Mouse (Mus musculus) right cerebral cortex, postnatal 25 days (tissue): ENCODE measurements around the gene Arhgap31.
A peak's percentile ranks its signal among the peaks of the same experiment; 100 is the strongest.

Experiments
- DNase-seq: peaks from one replicate; pipeline ENCODE4 v3.0.0; 2022

The Arhgap31 gene

DNA sequence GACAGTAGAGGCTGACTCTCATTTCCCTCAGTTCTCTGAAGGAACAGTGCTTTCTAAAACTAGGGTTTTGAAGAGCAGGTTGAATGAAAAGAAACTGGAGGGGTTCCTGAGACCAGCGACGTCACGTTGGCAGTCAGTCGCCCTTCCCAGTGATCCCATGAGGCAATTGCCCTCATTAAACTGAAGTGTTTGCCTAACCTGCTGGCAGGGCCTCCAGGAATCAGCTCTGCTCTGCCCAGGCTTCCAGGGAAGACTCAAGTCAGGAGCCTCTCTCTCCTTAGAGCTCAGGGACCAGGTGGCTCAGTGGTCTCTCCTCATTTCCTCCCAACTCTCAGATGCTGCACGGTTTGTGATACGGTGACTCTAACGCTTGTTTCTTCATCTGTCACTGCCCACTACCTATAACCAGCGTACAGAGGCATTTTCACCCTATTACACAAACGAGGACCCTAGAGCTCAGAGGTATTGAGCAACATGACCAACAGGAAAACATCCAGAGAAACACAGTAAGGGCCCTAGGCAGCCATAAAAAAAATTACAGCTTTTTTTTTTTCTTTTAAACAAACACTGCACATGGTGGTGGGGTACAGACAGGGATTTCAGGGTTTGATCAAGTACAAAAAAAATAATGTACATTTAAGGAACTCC, 64.2 kb downstream of the Arhgap31 start:
- DNase-seq: no peak

DNA sequence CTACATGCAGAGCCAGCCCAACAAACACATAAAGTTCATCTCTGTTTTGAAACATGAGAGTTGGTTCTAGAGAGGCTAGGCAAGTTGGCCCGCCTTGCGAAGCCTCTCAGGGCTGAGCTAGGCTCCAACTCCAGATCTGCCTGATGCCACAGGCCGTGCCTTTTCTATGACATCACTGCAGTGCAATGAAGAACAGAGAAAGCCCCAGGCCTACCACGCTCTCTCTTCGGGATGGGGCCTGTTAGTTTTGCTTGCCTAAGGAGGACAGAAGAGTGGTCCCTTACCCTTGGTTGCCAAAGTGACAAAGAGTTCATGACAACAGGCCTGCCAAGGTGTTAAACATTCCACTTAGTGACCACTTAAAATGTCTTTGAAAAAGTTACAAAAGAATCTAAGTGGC, 64.9 kb downstream of the Arhgap31 start:
- no peak for DNase-seq

DNA sequence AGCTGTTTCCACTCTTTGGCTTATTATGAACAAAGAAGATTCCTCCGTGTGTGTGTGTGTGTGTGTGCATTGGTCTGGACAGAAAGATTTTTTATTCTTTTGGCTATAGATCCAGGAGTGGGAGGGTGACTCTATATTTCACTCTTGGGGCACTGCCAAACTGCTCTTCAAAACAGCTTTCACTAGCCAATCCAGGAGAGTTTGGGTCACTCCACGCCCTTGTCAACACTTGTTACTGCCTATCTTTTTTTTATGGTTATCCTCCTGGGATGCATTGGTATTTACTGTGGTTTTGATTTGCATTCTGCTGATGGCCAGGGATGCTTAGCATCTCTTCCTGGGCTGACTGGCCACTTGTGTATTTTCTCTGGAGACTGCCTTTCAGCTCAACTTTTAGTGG, 68.6 kb downstream of the Arhgap31 start:
- no peak for DNase-seq

DNA sequence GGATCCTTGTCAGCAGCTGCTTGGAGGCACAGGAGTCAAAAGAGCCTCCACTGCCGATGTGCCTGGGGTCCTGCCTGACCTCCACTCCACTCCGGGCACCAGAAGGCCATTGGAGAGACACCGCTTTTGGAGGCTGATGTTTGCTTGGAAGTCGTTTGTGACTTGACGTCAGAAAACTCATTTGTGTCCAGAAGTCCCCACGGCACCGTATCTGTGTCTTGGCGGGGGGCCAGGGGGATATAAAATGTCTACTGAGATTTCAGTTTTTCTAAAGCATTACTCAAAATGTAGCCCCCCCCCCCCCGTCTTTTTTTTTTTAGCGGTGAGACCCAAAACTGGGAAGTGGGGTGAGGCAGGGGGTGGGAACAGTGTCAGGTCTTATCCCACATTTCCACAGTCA, 76.0 kb downstream of the Arhgap31 start:
- no peak for DNase-seq

DNA sequence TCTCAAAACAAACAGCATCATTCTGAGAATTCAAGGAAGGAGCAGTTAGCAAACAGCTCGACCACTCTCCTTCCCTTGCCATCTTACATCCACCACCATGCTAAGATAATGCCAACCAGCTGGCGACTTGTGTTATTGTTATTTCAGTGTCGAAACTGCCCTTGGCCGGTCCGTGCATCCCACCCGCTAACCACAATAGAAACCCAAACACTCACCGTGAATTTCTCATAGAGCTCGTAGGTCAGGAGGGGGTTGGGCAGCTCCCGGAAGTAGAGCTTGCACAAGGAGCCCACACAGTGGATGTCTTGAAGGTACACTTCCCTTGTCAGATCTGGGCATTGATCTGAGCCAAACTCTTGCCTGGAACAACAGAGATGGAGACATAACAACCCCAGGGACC, 76.4 kb downstream of the Arhgap31 start:
- no peak for DNase-seq

DNA sequence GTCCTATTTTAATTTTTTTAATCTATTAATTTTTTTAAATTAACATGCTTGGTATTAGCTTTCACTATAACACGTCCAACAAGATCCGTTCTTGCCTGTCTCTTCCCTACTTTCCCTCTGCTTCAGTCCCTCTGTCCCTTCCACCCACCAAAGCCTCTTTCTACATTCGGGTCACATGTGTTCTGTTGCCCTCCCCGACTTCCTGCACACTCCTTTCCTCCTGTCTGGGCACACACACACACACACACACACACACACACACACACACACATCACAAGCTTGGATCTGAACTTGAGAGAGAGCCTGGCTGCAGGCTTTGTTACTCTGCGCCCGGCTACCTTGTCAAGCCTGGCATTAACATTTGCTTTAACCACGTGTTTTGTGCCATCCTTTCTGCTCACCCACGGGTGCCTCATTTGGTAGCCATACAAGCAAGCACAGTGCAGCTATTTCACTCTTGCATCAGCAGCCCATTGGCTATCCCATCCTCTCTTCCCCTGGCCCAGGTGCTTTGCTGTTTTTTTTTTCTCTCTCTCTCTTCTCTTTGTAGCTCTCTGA, 77.2 kb downstream of the Arhgap31 start:
- DNase-seq: no peak

DNA sequence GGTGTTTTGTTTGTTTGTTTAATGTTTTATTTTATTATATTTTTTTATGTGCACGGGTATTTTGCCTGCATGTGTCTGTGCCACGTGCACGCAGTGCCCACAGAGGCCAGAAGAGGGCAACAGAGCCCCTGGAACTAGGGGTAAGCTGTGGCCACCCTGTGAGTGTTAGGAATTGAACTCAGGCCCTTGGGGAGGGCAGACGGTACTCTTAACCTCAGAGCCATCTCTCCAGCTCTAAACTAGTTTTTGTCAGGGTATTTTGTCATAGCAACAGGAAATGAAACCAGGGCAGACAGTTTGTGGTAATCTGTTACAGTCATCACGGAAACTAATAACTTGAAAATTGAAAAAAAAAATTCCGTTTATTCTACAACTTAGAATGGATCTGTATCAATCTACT, 80.9 kb downstream of the Arhgap31 start:
- DNase-seq: peak; percentile 36

DNA sequence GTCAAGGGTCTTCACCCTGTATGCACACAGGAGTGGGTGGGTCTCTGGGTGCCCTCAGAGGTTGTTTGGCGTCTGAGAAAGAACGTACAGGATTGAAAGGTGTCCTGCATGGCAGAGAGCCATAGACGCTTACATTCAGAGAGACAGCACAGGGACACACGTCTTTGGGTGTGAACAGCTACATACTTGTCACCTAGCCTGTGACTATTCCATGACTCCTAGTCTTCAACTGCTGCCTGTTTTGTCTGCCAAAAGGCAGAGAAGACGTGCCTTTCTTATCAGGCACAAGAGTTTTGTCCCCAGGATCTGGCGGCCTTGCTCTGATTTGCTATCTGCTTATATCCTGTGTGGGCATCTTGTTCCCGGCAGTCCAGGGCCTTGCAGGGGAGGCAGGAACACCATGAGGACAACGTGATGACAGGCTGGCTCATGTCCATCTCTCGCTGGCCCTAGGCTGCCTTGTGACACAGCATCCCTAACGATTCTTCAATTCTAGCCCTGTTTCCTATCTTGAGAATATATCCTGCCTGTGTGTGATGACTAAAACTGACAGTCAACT, 87.2 kb downstream of the Arhgap31 start:
- DNase-seq: no peak

DNA sequence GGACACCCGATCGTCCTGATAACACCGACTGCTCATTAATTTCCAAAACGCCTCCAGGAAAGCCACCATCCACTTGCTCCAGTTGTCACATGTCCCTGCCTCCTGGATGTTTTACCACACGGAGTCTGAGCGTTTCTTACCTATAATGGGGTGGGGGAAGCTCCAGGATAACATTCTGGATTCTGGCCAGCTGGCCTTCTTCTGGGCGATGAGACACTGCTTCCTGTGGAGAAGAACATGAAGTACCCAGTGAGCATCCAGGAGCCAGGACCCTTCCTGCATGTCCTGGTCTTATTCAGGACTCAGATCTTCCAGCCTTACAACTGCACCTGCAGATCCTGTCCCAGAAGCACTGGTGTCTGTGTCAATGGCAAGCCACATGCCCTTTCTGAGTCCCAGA, 87.7 kb downstream of the Arhgap31 start:
- DNase-seq: no peak

DNA sequence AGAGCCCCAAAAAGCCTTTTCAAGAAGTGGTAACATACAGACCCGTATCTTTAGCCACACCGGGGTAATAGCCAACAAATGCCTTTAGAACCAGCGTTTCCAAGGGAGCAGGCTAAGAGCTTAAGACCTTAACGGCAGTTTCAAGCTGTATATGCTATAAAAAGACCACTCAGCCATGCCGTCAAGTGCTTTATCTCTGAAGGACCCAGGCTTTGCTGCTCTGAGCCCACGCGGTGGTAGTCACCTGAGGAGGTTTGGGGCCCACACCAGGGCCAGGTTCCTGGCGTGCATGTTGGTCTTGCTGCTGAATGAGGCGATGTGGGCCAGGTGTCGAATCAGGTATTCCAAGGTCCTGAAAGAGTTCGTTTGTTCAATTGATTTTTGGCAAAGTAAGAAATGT, 88.8 kb downstream of the Arhgap31 start:
- DNase-seq: no peak

DNA sequence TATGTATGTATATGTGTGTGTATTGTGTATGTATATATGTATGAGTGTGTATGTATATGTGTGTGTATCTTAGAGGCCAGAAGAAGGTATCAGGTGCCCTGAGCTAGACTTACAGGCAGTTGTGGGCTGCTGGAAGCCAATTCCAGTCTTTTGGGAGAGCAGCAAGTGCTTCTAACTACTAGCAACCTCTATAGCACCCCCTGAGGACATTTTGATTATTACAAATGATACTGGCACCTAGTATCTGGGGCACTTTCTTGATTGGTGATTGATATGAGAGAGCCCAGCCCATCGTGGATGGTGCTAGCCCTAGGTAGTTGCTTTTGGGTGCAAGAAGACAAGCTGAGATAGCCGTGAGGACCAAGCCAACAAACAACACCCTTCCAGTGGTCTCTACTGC, 90.8 kb downstream of the Arhgap31 start:
- no peak for DNase-seq

DNA sequence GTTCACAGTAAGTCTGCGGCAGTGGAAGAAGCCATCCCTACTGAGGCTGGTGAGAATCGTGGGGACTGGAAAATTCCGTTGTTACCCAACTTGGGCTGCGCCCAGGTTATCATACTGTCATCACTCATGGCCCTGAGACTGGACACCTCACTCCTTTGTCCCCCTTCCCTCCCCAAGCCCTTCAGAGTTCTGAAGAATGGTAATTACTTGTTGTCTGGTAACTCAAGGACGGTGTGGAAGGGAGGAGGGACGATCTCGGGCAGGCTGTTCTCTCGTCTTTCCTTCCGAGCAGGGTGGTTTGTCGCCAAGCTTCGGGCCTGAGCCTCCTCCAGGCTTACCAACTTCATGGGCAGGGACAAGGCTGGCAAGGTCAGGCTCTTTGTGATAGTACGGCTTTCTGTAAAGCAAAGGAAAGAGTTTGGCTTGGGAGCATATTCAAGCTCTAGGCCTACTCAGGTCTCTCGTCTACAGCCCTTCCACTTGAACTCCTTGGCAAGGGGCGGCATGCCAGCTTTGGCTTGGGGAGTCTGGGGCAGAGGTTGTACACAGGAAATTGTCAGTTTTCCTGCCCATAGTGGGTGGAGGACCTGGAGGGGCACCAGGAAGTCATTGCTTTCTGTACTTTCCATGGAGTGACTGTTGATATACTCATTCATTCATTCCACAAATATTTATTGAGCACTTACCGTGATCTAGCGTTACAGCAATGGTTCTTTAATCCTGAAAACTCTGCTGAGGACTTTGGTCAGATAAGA, 92.2 kb downstream of the Arhgap31 start:
- DNase-seq: no peak

DNA sequence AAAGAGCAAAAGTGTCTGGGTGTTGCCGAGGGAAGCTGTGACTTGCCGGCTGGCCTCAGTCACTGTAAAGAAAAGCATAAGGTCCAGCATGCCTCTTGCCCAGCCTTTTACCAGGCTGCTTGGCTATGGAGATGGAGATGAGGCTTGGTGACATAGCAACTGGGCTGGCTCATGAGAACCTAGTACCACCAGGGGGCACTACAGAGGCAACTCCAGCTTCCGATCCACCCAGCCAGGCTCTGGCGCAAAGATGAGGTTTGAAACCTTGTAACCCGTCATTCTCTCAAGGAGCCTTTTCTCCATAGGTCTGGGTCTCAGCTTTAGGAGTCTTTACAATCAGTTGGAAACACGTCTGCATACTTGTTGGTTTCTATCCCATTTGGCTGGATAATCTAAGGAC, 94.0 kb downstream of the Arhgap31 start:
- DNase-seq: peak; percentile 64

DNA sequence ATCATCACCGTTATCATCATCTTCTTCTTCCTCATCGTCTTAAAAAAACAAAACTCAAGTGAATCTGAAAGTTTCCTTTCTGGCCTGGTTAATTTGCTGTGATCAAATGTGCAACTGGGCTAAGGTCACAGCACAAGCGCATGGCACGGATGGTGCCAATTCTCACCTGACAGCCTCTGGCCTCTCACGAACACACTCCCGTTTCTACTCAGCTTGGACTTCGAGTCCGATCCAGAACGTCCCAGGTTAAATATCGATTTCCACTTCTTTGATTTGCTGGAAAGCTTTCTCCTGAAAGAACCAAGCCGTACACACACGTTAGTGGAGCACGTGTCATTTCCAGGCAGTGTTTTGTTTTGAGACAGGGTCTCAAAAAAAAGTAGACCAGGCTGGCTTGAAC, 95.1 kb downstream of the Arhgap31 start:
- DNase-seq: no peak

DNA sequence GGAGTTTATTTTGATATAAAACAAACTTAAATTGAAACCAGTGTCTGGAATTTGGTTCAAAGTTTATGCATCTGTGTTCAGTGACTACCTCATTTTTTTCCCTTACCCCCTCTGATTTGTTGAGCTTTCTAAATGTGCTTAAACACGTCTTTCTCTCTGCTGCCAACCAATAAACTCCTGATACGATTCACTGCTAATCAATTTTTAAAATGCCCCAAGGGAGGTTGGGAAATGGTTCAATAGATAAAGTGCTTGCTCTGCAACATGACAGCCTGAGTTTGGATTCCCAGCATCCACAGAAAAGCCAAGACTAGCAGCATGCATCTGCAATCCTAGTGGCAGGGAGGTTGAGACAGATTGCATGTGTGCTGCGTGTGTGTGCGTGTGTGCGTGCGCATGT, 99.4 kb downstream of the Arhgap31 start:
- DNase-seq: no peak

DNA sequence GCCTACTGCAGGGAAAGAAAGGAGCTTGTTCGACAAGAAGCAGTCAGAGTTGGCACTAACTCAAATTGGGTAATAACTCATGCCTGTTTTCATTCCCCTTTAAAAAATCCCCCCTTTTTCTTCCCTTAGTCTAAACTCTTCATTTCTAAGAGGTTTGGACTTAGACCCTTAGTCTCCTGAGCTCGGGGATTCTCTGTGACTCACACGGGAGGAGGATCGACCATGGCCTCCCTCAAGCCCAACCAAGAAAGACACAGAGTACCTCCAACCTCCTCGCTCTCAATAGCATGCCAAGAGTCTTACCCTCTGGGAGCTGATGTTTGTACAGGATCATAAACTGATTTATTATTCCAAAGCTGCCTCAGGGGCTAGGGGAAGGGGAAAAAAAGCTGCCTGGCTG, 100.4 kb downstream of the Arhgap31 start:
- no peak for DNase-seq

DNA sequence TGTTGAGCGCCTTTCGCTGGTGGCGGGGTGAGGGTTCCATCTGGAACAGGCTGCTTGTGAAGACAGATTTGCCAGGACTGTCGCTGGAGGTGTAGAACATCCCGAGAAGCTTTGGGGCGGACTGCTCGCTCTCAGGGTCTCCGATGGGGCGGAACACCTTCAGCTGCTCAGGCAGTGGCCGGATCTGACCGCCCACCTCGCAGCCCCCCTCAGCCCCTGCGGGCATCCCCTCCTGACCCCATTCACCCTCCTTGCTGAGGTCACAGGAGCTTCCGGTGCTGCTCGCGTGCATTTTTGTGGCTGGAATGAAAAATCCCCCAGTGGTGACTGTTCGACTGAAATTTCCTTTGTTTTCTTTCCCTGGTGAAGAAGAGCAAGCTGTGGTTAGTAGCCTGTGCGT, 104.0 kb downstream of the Arhgap31 start:
- DNase-seq: no peak

DNA sequence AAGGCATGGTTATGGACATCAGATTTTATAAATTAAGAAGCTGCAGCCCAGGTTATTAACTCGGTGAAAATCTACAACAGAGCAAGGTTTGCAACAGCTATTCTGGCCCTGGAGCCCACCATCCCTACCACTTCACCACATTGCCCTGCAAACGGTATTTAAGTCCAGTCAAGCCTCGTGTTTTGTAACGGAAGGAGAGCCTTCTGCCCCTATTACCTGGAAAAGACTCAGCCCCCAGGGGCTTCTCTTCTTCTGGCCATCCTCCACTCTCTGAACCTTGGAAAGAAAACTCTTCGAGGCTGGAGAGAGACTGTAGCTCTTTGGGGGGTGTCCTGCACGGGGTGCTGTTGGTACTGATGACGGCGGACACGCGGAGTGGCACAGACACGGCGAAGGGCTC, 104.4 kb downstream of the Arhgap31 start:
- no peak for DNase-seq

DNA sequence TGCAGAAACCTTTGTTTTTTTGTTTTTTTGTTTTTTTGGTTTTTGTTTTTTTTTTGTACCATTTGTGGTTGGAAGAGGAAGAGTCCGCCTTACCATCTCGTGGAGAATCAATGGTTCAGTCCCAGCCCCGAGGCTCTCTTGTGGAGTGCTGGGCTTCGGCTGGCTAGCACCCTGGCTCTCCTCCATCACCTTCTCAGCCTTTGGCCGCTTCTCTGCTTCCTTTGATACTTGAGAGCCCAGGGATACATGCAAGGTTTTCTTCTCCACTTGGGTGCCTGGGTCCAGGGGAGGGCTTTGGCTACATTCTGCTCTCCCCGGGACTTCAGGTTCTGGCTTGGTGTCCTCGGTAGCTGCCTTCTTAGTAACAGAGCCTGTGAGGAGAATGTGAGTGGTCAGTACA, 106.6 kb downstream of the Arhgap31 start:
- DNase-seq: no peak

DNA sequence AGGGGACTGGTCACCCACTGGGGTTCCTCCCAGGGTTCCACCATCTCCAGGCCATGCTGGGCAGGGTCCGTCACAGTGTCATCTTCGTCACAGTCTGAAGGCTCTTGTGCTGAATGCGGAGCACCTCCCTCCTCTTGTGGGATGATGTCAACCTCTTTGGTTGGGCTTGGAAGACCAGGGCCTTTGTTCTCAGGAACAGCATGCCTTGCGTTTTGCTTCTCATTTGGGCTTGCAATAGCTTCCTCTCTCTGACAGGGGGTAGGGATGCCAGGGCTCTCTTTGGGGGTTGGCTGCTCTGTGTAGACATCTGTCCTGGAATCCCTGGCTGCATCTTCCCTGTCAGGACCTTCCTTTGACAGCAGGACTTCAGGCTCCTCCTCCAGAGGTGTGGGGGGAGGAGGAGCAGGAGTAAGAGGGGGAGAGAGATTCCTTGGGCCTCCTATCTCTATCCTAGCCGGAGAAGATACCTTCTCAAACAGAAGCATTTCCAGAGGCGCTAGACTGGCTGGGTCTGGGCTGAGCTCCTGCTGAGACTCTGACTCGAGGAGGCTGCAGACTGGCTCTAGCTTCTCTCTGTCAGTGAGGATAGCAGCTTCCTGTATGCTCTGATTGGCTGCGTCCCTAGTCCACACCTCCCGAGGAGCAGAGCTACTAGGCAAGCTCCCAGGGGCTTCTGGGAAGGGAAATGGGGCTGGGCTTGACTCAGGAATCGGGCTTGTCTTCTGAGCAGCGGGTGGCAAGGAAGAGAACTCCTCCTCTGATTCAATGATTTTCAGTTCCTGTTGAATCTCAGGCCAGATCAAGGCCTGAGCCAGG, 109.9 kb downstream of the Arhgap31 start:
- peak; percentile 15 for DNase-seq

DNA sequence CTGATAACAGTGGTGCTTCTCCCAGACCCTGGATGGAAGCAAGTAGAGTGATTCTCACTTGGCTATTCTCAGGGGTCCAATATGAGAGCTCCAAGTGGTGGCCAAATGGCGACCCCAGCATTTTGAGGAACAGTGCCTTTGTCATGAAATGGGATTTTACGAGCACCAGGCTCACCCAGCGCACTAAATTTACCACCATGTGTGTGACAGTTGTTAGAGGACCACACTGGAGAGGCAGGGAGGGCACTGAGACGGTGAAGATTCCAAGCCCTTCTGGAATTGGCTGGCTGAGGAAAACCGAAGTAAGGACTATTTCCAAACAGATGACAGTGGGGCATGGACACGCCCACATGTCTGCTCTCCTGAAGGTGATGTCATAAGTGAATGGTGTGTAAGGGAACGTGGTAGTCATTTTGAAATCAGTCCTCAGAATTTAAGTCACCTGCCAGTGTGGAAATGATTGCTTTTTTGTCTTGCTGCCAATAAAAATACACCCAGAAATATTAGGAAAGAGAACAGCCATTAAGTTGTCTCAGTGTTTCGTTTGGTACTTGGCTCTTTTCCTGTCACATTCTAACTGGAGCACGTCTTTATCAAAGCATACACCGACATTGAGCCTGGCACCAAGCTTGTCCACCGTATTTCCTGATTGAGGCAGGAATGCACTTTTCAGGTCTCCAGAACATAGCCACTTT, 113.9 kb downstream of the Arhgap31 start:
- no peak for DNase-seq

DNA sequence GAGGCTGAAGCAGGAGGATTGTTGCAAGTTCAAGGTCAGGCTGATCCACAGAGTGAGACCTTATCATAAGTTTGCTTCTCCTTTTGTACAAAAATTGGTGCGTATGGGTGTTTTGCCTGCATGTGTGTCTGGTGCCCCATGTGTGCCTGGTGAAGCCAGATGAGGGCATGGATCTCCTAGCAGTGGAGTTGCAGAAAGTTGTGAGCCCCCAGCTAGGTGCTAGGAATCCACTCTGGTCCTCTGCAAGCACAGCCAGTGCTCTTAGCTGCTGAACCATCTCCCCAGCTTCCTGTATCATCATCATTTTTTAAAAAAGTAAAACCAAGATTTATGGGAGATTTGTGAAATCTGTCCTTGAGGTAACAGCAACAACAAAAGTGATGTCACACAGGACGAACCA, 116.4 kb downstream of the Arhgap31 start:
- DNase-seq: no peak

DNA sequence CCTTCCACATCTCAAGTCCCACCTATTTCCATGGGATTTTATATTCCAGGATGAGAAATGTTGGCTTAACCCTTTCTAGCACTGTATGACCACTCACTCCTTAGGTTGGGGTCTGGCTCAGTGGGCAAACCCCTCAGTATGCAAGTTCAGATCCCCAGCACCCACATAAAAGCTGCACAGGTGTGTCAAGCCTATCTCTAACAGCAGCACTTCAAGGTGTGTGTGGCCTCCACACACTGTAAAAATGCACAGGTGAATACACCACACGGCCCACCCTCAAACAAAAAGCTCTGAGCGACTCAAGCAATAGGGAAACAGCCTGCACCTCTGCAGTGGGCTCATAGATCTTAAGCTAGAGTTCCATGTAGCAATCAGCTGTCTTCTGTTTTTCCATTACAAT, 117.0 kb downstream of the Arhgap31 start:
- DNase-seq: no peak
